Mouse (Mus musculus): ENCODE measurements around the gene Tatdn3.

GRCm38 (mm10) chr1:191045264-191045663 lies 17.5 kb downstream of the Tatdn3 start:
- TF ChIP-seq CTCF (IDR thresholded peaks at IDR 0.05; ENCODE audit: borderline replicate concordance, control insufficient read depth, extremely low read depth, insufficient read depth, low read length, poor library complexity) (no peak), POLR2A (IDR thresholded peaks at IDR 0.05; ENCODE audit: control insufficient read depth, extremely low read depth, insufficient read depth, low read length, poor library complexity) (no peak)

Data from thymus, adult 2 months (tissue).